Mouse (Mus musculus) gastrocnemius, postnatal 36 days (tissue): Measurements from ENCODE around the gene Supt5. TPM values are rescaled to one million over a fixed set of nuclear protein-coding genes. Genes with fewer than 3 reads are reported as not detected.
A peak's percentile ranks its signal among the peaks of the same experiment; 100 is the strongest.

Experiments used
- DNase-seq, 2 experiments: peaks; one replicate each; pipeline ENCODE4 v3.0.0; 2022
- intact Hi-C: fragments of 180-260 bp; cut with DNase I; formaldehyde crosslinking; loops from one replicate; pipeline ENCODE4 v1.15.1; 2025
- total RNA-seq, 2 experiments: library from RNA; stranded (reverse); gene quantifications; 2 replicates each; pipeline ENCODE4 v1.2.3; 2021

The Supt5 gene
- total RNA-seq, 2 experiments from 2014 or later, result 52.0 to 61.4 TPM

GRCm38 (mm10) chr7:28267129-28268041 lies 71.2 kb downstream of the Supt5 start, which contains the start of gene Eid2:
Gene Eid2 (plus strand): TSS chr7:28267881.
- DNase-seq, result peak; percentile 49 to 54
- intact Hi-C loops, result no loop called here

GRCm38 (mm10) chr7:28265391-28265790 lies 73.2 kb downstream of the Supt5 start:
- intact Hi-C loops, result no loop called here
- DNase-seq, result no peak

Other genes starting within 250 kb of the Supt5 start
- gene 9530053A07Rik, start 209.3 kb downstream of the Supt5 start, total RNA-seq, result not detected
- gene Fbl, start 169.0 kb downstream of the Supt5 start, total RNA-seq, result 10 to 100 TPM; 18.8 to 22.9 TPM
- 10 to 100 TPM; 82.4 to 90.6 TPM for gene Dyrk1b, start 159.3 kb downstream of the Supt5 start, total RNA-seq
- gene Eid2, start 70.9 kb downstream of the Supt5 start, total RNA-seq, result 1 to 10 TPM; 4.9 to 6.3 TPM
- 1 to 10 TPM; 5.2 to 5.9 TPM for gene Eid2b, start 61.0 kb downstream of the Supt5 start, total RNA-seq
- not detected for gene Selenov, start 47.6 kb downstream of the Supt5 start, total RNA-seq
- not detected for gene Dll3, start 36.5 kb downstream of the Supt5 start, total RNA-seq
- gene Timm50, start 26.7 kb downstream of the Supt5 start, total RNA-seq, result 10 to 100 TPM; 41.9 to 42.5 TPM
- 100 to 1,000 TPM; 298 to 415 TPM for gene Rps16, start 11.9 kb upstream of the Supt5 start, total RNA-seq
- gene Plekhg2, start 33.9 kb upstream of the Supt5 start, total RNA-seq, result 1 to 10 TPM; 4.7 to 7.8 TPM
- gene Zfp36, start 41.5 kb upstream of the Supt5 start, total RNA-seq, result 10 to 100 TPM in 1 of 2 experiments, 1 to 10 TPM in 1; 6.1 to 20.5 TPM
- gene Med29, start 54.0 kb upstream of the Supt5 start, total RNA-seq, result 10 to 100 TPM; 19.1 to 22.1 TPM
- 10 to 100 TPM; 27.0 to 27.6 TPM for gene Paf1, start 54.2 kb upstream of the Supt5 start, total RNA-seq
- gene Gmfg, start 98.7 kb upstream of the Supt5 start, total RNA-seq, result 1 to 10 TPM; 2.2 to 4.4 TPM
- gene Lrfn1, start 113.2 kb upstream of the Supt5 start, total RNA-seq, result under 1 TPM; 0.20 to 0.30 TPM
- gene Ifnl2, start 171.7 kb upstream of the Supt5 start, total RNA-seq, result not detected
- not detected for gene Ifnl3, start 184.1 kb upstream of the Supt5 start, total RNA-seq
- not detected for gene Sycn, start 202.1 kb upstream of the Supt5 start, total RNA-seq
- gene Nccrp1, start 208.5 kb upstream of the Supt5 start, total RNA-seq, result not detected